Comparison of ENCODE assay signal across 8 mouse cellular contexts in the genomic region with DNA sequence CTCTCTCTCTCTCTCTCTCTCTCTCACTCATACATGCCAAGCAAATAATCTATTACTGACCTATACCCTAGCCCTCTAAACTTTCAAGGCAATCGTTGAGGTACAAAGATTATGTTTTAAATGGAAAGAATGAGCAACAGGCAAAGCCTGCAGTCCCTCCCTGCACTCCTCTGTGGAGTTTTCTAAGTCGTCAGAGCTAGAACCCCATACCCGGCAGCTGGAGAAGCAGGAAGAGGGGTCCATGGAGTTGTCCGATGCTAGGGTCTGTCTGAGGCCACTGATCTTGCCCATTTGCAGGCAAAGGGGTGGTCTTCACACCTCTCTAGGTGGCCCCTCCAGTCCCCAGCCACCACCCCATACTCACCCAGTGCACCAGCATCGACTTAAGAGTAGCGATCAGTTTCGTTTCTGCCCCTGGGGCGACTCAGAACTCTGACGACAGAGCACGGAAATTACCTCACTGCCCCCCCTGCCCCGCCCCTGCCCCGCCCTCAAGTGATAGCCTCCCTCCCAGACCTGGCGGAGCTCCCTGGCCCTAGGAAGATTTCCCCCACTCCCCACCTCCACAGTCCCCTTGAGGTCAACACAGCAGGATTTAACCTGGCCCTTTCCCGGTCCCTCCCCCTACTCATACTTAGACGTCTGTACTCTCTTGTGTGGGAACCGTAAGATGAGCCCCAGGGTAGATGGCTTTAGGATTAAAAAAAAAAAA. TPM values are rescaled to one million over a fixed set of nuclear protein-coding genes. Genes with fewer than 3 reads are reported as not detected.
A peak's percentile ranks its signal among the peaks of the same experiment; 100 is the strongest.
DNase-seq lines count a peak whose midpoint lies in the region; ATAC-seq and TF ChIP-seq lines count a peak whose summit lies in the region.

A gene (minus strand): TSS at position 426 of the 712 bp plus-strand sequence.

- H3K4me3 ChIP-seq in ES-Bruce4 (ENCODE audit: low read depth, low read length): peak within 1 kb of the TSS; percentile 34
- H3K4me3 ChIP-seq in intestine, embryonic 16.5 days (ENCODE audit: low read length): peak within 1 kb of the TSS; percentile 55
- peak within 1 kb of the TSS; percentile 76 for H3K4me3 ChIP-seq in lung, adult 2 months (replicated peaks; ENCODE audit: extremely low read depth, low read depth, low read length)

- no peak within 1 kb of the TSS for H3K9ac ChIP-seq in ES-Bruce4 (ENCODE audit: low read depth, poor library complexity, severe bottlenecking)
- H3K9ac ChIP-seq in intestine, embryonic 16.5 days (ENCODE audit: low read depth, low read length): peak within 1 kb of the TSS; percentile 74

- ATAC-seq in intestine, embryonic 16.5 days: peak; percentile 81

- no peak for TF ChIP-seq CTCF in ES-Bruce4 (IDR thresholded peaks at IDR 0.05; ENCODE audit: low read depth, low read length)
- no peak for TF ChIP-seq CTCF in lung, adult 2 months (IDR thresholded peaks at IDR 0.05; ENCODE audit: insufficient read depth, low read length)

- no peaks in the 10 kb centered on the region for H3K27me3 ChIP-seq in ES-Bruce4 (ENCODE audit: control insufficient read depth, insufficient read depth, low read length, poor library complexity, severe bottlenecking)
- no peaks in the 10 kb centered on the region for H3K27me3 ChIP-seq in intestine, embryonic 16.5 days (replicated peaks; ENCODE audit: control insufficient read depth, insufficient read depth, low read length)

- no peaks in the 10 kb centered on the region for H3K4me1 ChIP-seq in ES-Bruce4 (ENCODE audit: control insufficient read depth, insufficient read depth, low read length)
- H3K4me1 ChIP-seq in intestine, embryonic 16.5 days (ENCODE audit: control insufficient read depth, insufficient read depth, low read length): peaks cover 15% of the 10 kb centered on the region; the same call in 1 of the 2 replicates
- peaks cover 21% of the 10 kb centered on the region for H3K4me1 ChIP-seq in lung, adult 2 months (ENCODE audit: control insufficient read depth, insufficient read depth, low read length)

- no peaks in the 10 kb centered on the region for H3K36me3 ChIP-seq in ES-Bruce4 (ENCODE audit: control insufficient read depth, insufficient read depth, low read length, poor library complexity, severe bottlenecking)
- H3K36me3 ChIP-seq in intestine, embryonic 16.5 days (ENCODE audit: control insufficient read depth, insufficient read depth, low read length): no peaks in the 10 kb centered on the region

- no peaks in the 10 kb centered on the region for H3K9me3 ChIP-seq in ES-Bruce4 (replicated peaks; ENCODE audit: control insufficient read depth, insufficient read depth, low read length, poor library complexity, severe bottlenecking)
- H3K9me3 ChIP-seq in intestine, embryonic 16.5 days (ENCODE audit: control insufficient read depth, low read length): no peaks in the 10 kb centered on the region

- H3K27ac ChIP-seq in ES-Bruce4 (ENCODE audit: insufficient read depth, low read length): no peak within 1 kb of the TSS
- H3K27ac ChIP-seq in intestine, embryonic 16.5 days (ENCODE audit: low read length): no peak within 1 kb of the TSS; the same call in 1 of the 2 replicates

- peak within 1 kb of the TSS; percentile 59 for H3K4me2 ChIP-seq in intestine, embryonic 16.5 days (ENCODE audit: low read depth, low read length)

- DNase-seq in adrenal gland, postnatal 25 days: peak; percentile 57
- DNase-seq in gonadal fat pad, adult 2 months (ENCODE audit: low read depth): no peak
- peak; percentile 72 for DNase-seq in lung, adult 2 months
- peak; percentile 25 for DNase-seq in ovary, postnatal 14 days (ENCODE audit: low spot score)
- no peak for DNase-seq in left cerebral cortex, postnatal 14 days (ENCODE audit: low spot score in 2 of 2)
- DNase-seq in right cerebral cortex, postnatal 25 days: no peak

- TF ChIP-seq POLR2A in ES-Bruce4 (IDR thresholded peaks at IDR 0.05; ENCODE audit: insufficient read depth, low read length): no peak
- TF ChIP-seq POLR2A in lung, adult 2 months (IDR thresholded peaks at IDR 0.05; ENCODE audit: borderline replicate concordance, extremely low read depth, low read depth, low read length): peak; percentile 93

- WGBS in intestine, embryonic 16.5 days: 6% methylated on average over 16 of the region's 16 CpGs
- WGBS in lung, adult 2 months: 5% methylated on average over 16 of the region's 16 CpGs

- intact Hi-C loops in left cerebral cortex, postnatal 14 days (cut with DNase I): no loop called here

- TF ChIP-seq EP300 in ES-Bruce4 (IDR thresholded peaks at IDR 0.05; ENCODE audit: insufficient read depth, low read depth, low read length): no peak

RNA-seq across cellular contexts. Expression of the gene that starts here (rescaled TPM):
- 1.4 and 1.5 TPM in 2 replicates for polyA plus RNA-seq in ES-Bruce4 (2011; ENCODE audit: insufficient read depth, insufficient read length, low read depth, missing spikeins)
- 18.9 and 22.1 TPM in 2 replicates for total RNA-seq in adrenal gland, postnatal 25 days (2021)
- 12.1 and 15.8 TPM in 2 replicates for polyA plus RNA-seq in gonadal fat pad, adult 2 months (2012; rRNA removed)
- polyA plus RNA-seq in intestine, embryonic 16.5 days (2015; fragmentation: Nextera tagmentation; extraction: Ambion mirVana): 2.2 and 3.7 TPM in 2 replicates
- 49.7 and 54.3 TPM in 2 replicates for polyA plus RNA-seq in lung, adult 2 months (2012; rRNA removed)
- total RNA-seq in left cerebral cortex, postnatal 14 days (2021): 1 to 10 TPM; 1.8 to 2.1 TPM

Comparison
In these comparisons a context has a peak if more than half of its experiments do, and no peak if none do; other contexts are left out.
1. DNase-seq: peak in adrenal gland, postnatal 25 days (single experiment), lung, adult 2 months (single experiment) and ovary, postnatal 14 days (single experiment); none in gonadal fat pad, adult 2 months (single experiment), left cerebral cortex, postnatal 14 days (0 of 2) and right cerebral cortex, postnatal 25 days (single experiment).
2. Peak in every context shown above with its lines, with median percentiles within 50 percentile points of each other: H3K4me3 ChIP-seq.